Mouse (Mus musculus): ENCODE measurements at regions not wholly inside any gene's neighbourhood (a gene's known extent, or its start where the extent isn't known, plus 50 kb on each side); places are given as distances from the start of the nearest gene placed in this dataset.

- no peak for DNase-seq (ENCODE audit: low spot score in 2 of 2)
Observed at GRCm38 (mm10) chr1:169157496-169157895, 373.8 kb downstream of the Nuf2 start.

GRCm38 (mm10) chr1:169156875-169157274, 374.4 kb downstream of the Nuf2 start:
- no peak for DNase-seq (ENCODE audit: low spot score in 2 of 2)

GRCm38 (mm10) chr1:169155484-169156459, 375.5 kb downstream of the Nuf2 start:
- DNase-seq (ENCODE audit: low spot score in 2 of 2), result peak; percentile 32 to 72

GRCm38 (mm10) chr1:169142216-169142615, 389.0 kb downstream of the Nuf2 start:
- DNase-seq (ENCODE audit: low spot score in 2 of 2), result no peak

GRCm38 (mm10) chr1:169140056-169140455, 391.2 kb downstream of the Nuf2 start:
- no peak for DNase-seq (ENCODE audit: low spot score in 2 of 2)

GRCm38 (mm10) chr1:169139507-169139906, 391.8 kb downstream of the Nuf2 start:
- no peak for DNase-seq (ENCODE audit: low spot score in 2 of 2)

GRCm38 (mm10) chr1:169139184-169139486, 392.1 kb downstream of the Nuf2 start:
- no peak for DNase-seq (ENCODE audit: low spot score in 2 of 2)

GRCm38 (mm10) chr1:169138404-169139183, 392.7 kb downstream of the Nuf2 start:
- no peak for DNase-seq (ENCODE audit: low spot score in 2 of 2)

- DNase-seq (ENCODE audit: low spot score in 2 of 2), result no peak
Observed at GRCm38 (mm10) chr1:169135542-169135941, 395.7 kb downstream of the Nuf2 start.

GRCm38 (mm10) chr1:169103669-169104068, 427.6 kb downstream of the Nuf2 start:
- peak in 1 of 2 experiments; percentile 28 for DNase-seq (ENCODE audit: low spot score in 2 of 2)

GRCm38 (mm10) chr1:169103113-169103512, 428.2 kb downstream of the Nuf2 start:
- DNase-seq (ENCODE audit: low spot score in 2 of 2), result no peak

- no peak for DNase-seq (ENCODE audit: low spot score in 2 of 2)
Observed at GRCm38 (mm10) chr1:169099221-169099620, 432.0 kb downstream of the Nuf2 start.

GRCm38 (mm10) chr1:169096737-169097136, 434.5 kb downstream of the Nuf2 start:
- no peak for DNase-seq (ENCODE audit: low spot score in 2 of 2)

GRCm38 (mm10) chr1:169093602-169094354, 437.5 kb downstream of the Nuf2 start:
- DNase-seq (ENCODE audit: low spot score in 2 of 2), result peak; percentile 68 to 84

- DNase-seq (ENCODE audit: low spot score in 2 of 2), result peak in 1 of 2 experiments; percentile 54
Observed at GRCm38 (mm10) chr1:169086032-169086431, 445.2 kb downstream of the Nuf2 start.

- peak in 1 of 2 experiments; percentile 63 for DNase-seq (ENCODE audit: low spot score in 2 of 2)
Observed at GRCm38 (mm10) chr1:169080686-169081085, 450.6 kb downstream of the Nuf2 start.

- DNase-seq (ENCODE audit: low spot score in 2 of 2), result no peak
Observed at GRCm38 (mm10) chr1:169077228-169077627, 454.0 kb downstream of the Nuf2 start.

GRCm38 (mm10) chr1:169076006-169076405, 455.3 kb downstream of the Nuf2 start:
- DNase-seq (ENCODE audit: low spot score in 2 of 2), result no peak

- peak in 1 of 2 experiments; percentile 12 for DNase-seq (ENCODE audit: low spot score in 2 of 2)
Observed at GRCm38 (mm10) chr1:169071366-169071765, 459.9 kb downstream of the Nuf2 start.

GRCm38 (mm10) chr1:169069647-169070046, 461.6 kb downstream of the Nuf2 start:
- no peak for DNase-seq (ENCODE audit: low spot score in 2 of 2)

GRCm38 (mm10) chr1:169066795-169067194, 464.5 kb downstream of the Nuf2 start:
- DNase-seq (ENCODE audit: low spot score in 2 of 2), result no peak

Data from layer of hippocampus, postnatal 14 days (tissue).